Mouse (Mus musculus) myocyte (in vitro differentiated cells): ENCODE results near the gene Gm27027. TPM values are rescaled to one million over a fixed set of nuclear protein-coding genes. Genes with fewer than 3 reads are reported as not detected.

Experiments
- H3K27me3 ChIP-seq: one replicate; pipeline ENCODE4 v1.6.1; 2011; ENCODE audit not compliant: control insufficient read depth, insufficient read depth, insufficient read length
- H3K36me3 ChIP-seq: one replicate; pipeline ENCODE4 v1.6.1; 2011; ENCODE audit not compliant: control insufficient read depth, insufficient read depth
- H3K4me2 ChIP-seq: one replicate; pipeline ENCODE4 v1.6.1; 2011; ENCODE audit warnings: low read depth, control low read depth
- H3K4me3 ChIP-seq: one replicate; pipeline ENCODE4 v1.5.1; 2011; ENCODE audit warnings: mild to moderate bottlenecking, control low read depth, moderate library complexity
- H3K79me2 ChIP-seq: one replicate; pipeline ENCODE4 v1.6.1; 2011; ENCODE audit not compliant: control insufficient read depth, insufficient read depth
- H3ac ChIP-seq: one replicate; pipeline ENCODE4 v1.6.1; 2011; ENCODE audit not compliant: control insufficient read depth, insufficient read length
- CEBPB ChIP-seq: IDR thresholded peaks from 2 replicates; pipeline ENCODE4 v1.6.1; 2011; ENCODE audit warnings: mild to moderate bottlenecking, moderate library complexity; ENCODE audit not compliant: poor library complexity, insufficient read depth, severe bottlenecking
- E2F4 ChIP-seq: IDR thresholded peaks from one replicate; pipeline ENCODE4 v1.6.1; 2011; ENCODE audit warnings: mild to moderate bottlenecking, control low read depth, moderate library complexity; ENCODE audit not compliant: insufficient read depth
- MAX ChIP-seq: IDR thresholded peaks from one replicate; pipeline ENCODE4 v1.6.1; 2011; ENCODE audit warnings: low read depth, mild to moderate bottlenecking, control low read depth
- MYOD1 ChIP-seq, 3 experiments: IDR thresholded peaks; one replicate each; pipeline ENCODE4 v1.6.1; 2011; ENCODE audit warnings: control low read depth in 2 of 3, low read depth in 2 of 3, mild to moderate bottlenecking in 2 of 3, moderate library complexity in 1 of 3; ENCODE audit not compliant: insufficient read length in 2 of 3, control insufficient read depth in 1 of 3
- MYOG ChIP-seq, 3 experiments: IDR thresholded peaks; one replicate each; pipeline ENCODE4 v1.6.1; 2011; ENCODE audit warnings: control low read depth in 2 of 3, low read depth in 2 of 3, mild to moderate bottlenecking in 2 of 3; ENCODE audit not compliant: insufficient read length in 2 of 3, control insufficient read depth in 1 of 3, insufficient read depth in 1 of 3
- POLR2A ChIP-seq: IDR thresholded peaks from one replicate; pipeline ENCODE4 v1.6.1; 2011; ENCODE audit warnings: low read depth, mild to moderate bottlenecking, control low read depth, moderate library complexity; ENCODE audit not compliant: insufficient read length
- POLR2AphosphoS2 ChIP-seq: IDR thresholded peaks from one replicate; pipeline ENCODE4 v1.6.1; 2011; ENCODE audit warnings: low read depth, control low read depth; ENCODE audit not compliant: insufficient read length
- REST ChIP-seq: IDR thresholded peaks from one replicate; pipeline ENCODE4 v1.6.1; 2011; ENCODE audit warnings: mild to moderate bottlenecking, control low read depth, moderate library complexity; ENCODE audit not compliant: insufficient read depth, insufficient read length
- SRF ChIP-seq: IDR thresholded peaks from one replicate; pipeline ENCODE4 v1.6.1; 2011; ENCODE audit warnings: low read depth; ENCODE audit not compliant: control insufficient read depth, insufficient read length
- TCF12 ChIP-seq: IDR thresholded peaks from one replicate; pipeline ENCODE4 v1.6.1; 2011; ENCODE audit warnings: mild to moderate bottlenecking, control low read depth; ENCODE audit not compliant: poor library complexity, insufficient read depth, severe bottlenecking
- TCF3 ChIP-seq: IDR thresholded peaks from one replicate; pipeline ENCODE4 v1.6.1; 2011; ENCODE audit warnings: low read depth, control low read depth; ENCODE audit not compliant: insufficient read length
- USF1 ChIP-seq: IDR thresholded peaks from one replicate; pipeline ENCODE4 v1.6.1; 2011; ENCODE audit warnings: low read depth, mild to moderate bottlenecking, control low read depth, moderate library complexity
- polyA plus RNA-seq: library from polyadenylated mRNA; unstranded; fragments of >200 nt; fragmentation: generic; extraction: Trizol; gene quantifications from one replicate; pipeline ENCODE4 v1.2.1, GENCODE M21; 2012; ENCODE audit warnings: missing spikeins

Gene Gm27027
- polyA plus RNA-seq, 1 experiment, result not detected

- Histone ChIP-seq H3K4me2 (no peak overlapping the region), H3K27me3 (no peaks in the 10 kb centered on the region), H3ac (no peak overlapping the region), H3K79me2 (no peaks in the 10 kb centered on the region), H3K4me3 (no peak overlapping the region), H3K36me3 (no peaks in the 10 kb centered on the region)
- TF ChIP-seq SRF (no peak), POLR2AphosphoS2 (no peak), USF1 (no peak), CEBPB (no peak), REST (no peak), MYOG (IDR thresholded peaks at IDR 0.05; ENCODE audit: control insufficient read depth in 1 of 3, insufficient read depth in 1 of 3, insufficient read length in 2 of 3, low read depth in 2 of 3) (no peak), MAX (no peak), TCF3 (no peak), E2F4 (no peak), POLR2A (no peak), MYOD1 (IDR thresholded peaks at IDR 0.05; ENCODE audit: control insufficient read depth in 1 of 3, insufficient read length in 2 of 3, low read depth in 2 of 3) (no peak), TCF12 (no peak)
These were observed 21.1 kb downstream of the Gm27027 start for GRCm38 (mm10) chr2:93975041-93975440.

GRCm38 (mm10) chr2:93971647-93972046, 24.5 kb downstream of the Gm27027 start:
- no peaks in the 10 kb centered on the region for H3K27me3 ChIP-seq
- no peaks in the 10 kb centered on the region for H3K79me2 ChIP-seq
- H3K36me3 ChIP-seq, result no peaks in the 10 kb centered on the region
- no peak overlapping the region for H3K4me3 ChIP-seq
- H3K4me2 ChIP-seq, result no peak overlapping the region
- H3ac ChIP-seq, result no peak overlapping the region
- TF ChIP-seq POLR2AphosphoS2, result no peak
- no peak for TF ChIP-seq E2F4
- no peak for TF ChIP-seq TCF3
- TF ChIP-seq USF1, result no peak
- no peak for TF ChIP-seq CEBPB
- no peak for TF ChIP-seq MYOD1 (IDR thresholded peaks at IDR 0.05; ENCODE audit: control insufficient read depth in 1 of 3, insufficient read length in 2 of 3, low read depth in 2 of 3)
- no peak for TF ChIP-seq POLR2A
- TF ChIP-seq MYOG (IDR thresholded peaks at IDR 0.05; ENCODE audit: control insufficient read depth in 1 of 3, insufficient read depth in 1 of 3, insufficient read length in 2 of 3, low read depth in 2 of 3), result no peak
- TF ChIP-seq SRF, result no peak
- no peak for TF ChIP-seq TCF12
- no peak for TF ChIP-seq REST
- no peak for TF ChIP-seq MAX

- no peak overlapping the region for H3K4me2 ChIP-seq
- no peaks in the 10 kb centered on the region for H3K79me2 ChIP-seq
- no peaks in the 10 kb centered on the region for H3K36me3 ChIP-seq
- no peak for TF ChIP-seq SRF
- no peak for TF ChIP-seq MAX
- no peak for TF ChIP-seq POLR2AphosphoS2
- no peak overlapping the region for H3K4me3 ChIP-seq
- H3K27me3 ChIP-seq, result peaks cover 13% of the 10 kb centered on the region
- H3ac ChIP-seq, result no peak overlapping the region
These were observed 31.5 kb downstream of the Gm27027 start for GRCm38 (mm10) chr2:93964494-93965160.

DNA sequence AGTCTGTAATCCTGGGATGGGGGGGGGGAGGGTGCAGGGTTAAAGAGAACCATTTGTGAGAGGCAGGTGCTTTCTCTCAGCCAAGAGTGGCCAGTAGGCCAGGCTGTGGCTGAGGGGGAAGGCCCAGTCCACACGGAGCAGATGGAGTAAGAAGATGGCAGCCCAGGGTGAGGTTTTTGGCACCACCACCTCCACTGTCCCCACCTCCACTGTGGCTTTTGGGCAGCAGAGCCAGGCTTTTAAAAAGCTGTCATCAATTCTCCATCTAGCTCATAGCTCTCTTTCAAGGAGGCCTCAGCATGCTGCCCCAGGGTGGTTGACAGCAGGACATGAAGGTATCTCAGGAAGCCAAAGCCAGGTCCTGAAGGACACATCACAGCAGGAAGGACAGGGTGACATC, 32.4 kb downstream of the Gm27027 start:
- TF ChIP-seq MAX (no peak), MYOG (IDR thresholded peaks at IDR 0.05; ENCODE audit: control insufficient read depth in 1 of 3, insufficient read depth in 1 of 3, insufficient read length in 2 of 3, low read depth in 2 of 3) (no peak), TCF12 (no peak), MYOD1 (IDR thresholded peaks at IDR 0.05; ENCODE audit: control insufficient read depth in 1 of 3, insufficient read length in 2 of 3, low read depth in 2 of 3) (no peak), E2F4 (no peak), POLR2A (no peak), SRF (no peak), USF1 (no peak), CEBPB (no peak), REST (no peak), TCF3 (no peak), POLR2AphosphoS2 (no peak)
- H3K27me3 ChIP-seq, result peaks cover 13% of the 10 kb centered on the region
- no peak overlapping the region for H3ac ChIP-seq
- no peaks in the 10 kb centered on the region for H3K79me2 ChIP-seq
- H3K36me3 ChIP-seq, result no peaks in the 10 kb centered on the region
- H3K4me2 ChIP-seq, result no peak overlapping the region
- no peak overlapping the region for H3K4me3 ChIP-seq

DNA sequence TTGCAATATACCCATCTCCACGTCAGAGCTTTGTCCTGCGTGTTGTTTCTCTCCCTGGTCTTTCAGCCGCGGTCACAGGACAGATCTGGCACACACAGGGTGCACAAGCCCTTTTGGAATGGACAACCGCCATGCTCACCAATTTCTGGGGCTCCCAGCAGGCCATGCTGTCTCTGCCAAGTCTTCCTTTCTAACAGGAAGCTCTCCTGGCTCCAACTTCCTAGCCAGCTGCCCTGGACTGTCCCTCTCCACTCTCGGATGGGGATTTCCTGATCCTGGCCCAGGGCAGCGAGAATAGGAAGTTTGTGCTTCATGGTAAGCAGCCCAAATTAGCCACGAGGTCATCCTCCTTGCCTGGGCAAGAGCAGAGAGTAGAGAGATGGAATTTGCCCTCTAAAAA, 34.4 kb downstream of the Gm27027 start:
- no peaks in the 10 kb centered on the region for H3K79me2 ChIP-seq
- no peak overlapping the region for H3K4me3 ChIP-seq
- peaks cover 29% of the 10 kb centered on the region for H3K27me3 ChIP-seq
- no peak overlapping the region for H3ac ChIP-seq
- no peaks in the 10 kb centered on the region for H3K36me3 ChIP-seq
- H3K4me2 ChIP-seq, result no peak overlapping the region
- TF ChIP-seq REST (no peak), TCF12 (no peak), SRF (no peak), E2F4 (no peak), USF1 (no peak), MAX (no peak)
